In the genomic region with DNA sequence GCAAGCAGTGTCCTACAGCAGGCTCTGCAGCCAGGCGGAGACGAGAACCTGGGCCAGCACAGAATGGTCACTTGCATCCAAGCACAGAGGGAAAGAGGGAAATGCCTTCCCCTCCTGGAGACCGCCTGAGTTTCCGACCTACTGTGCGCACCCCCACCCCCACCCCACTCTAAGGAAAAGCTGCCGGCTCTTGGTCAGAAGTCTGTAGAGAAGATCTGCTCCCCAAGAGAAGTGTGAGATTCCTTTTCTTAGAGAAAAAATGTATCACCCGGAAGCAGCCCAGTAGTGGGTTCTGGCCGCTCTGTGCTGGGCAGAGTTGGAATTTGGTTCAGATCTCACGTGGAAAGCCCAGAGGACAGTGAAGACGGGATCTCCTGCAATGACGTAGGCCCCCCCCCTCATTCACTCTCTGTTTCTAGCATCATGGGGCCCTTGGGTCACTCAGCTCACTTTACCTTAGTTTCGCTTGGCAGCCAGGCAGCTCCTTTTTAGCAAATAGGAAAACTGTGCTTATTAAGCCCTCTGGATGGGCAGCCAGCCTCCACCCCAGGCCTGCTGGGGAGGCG, we compare ENCODE assay signal across 7 mouse cellular contexts.
DNase-seq lines count a peak whose midpoint lies in the region; ATAC-seq lines count a peak whose summit lies in the region.

No protein-coding gene starts in this region.

- H3K9ac ChIP-seq in forebrain, embryonic 12.5 days, result peak overlapping the region; percentile 87
- H3K9ac ChIP-seq in limb, embryonic 13.5 days, result peak overlapping the region; percentile 87
- peak overlapping the region; percentile 77 for H3K9ac ChIP-seq in stomach, embryonic 14.5 days (replicated peaks; ENCODE audit: low read depth, low read length)

- DNase-seq in layer of hippocampus, adult 9-10 months (ENCODE audit: low spot score), result no peak
- no peak for DNase-seq in right cerebral cortex, postnatal 25 days

- no peak for ATAC-seq in megakaryocyte, adult 5-6 weeks (ENCODE audit: poor library complexity, severe bottlenecking)
- no peak for ATAC-seq in forebrain, embryonic 12.5 days (ENCODE audit: low FRiP score)
- no peak for ATAC-seq in limb, embryonic 13.5 days (ENCODE audit: low FRiP score, low read depth)
- ATAC-seq in stomach, embryonic 14.5 days (ENCODE audit: insufficient number of reproducible peaks, insufficient read depth, low FRiP score, low read depth), result no peak

- 15% methylated on average over 13 of the region's 13 CpGs for WGBS in forebrain, embryonic 12.5 days
- WGBS in limb, embryonic 13.5 days, result 16% methylated on average over 13 of the region's 13 CpGs
- 24% methylated on average over 13 of the region's 13 CpGs for WGBS in stomach, embryonic 14.5 days

- peak overlapping the region; percentile 82 for H3K4me2 ChIP-seq in forebrain, embryonic 12.5 days
- H3K4me2 ChIP-seq in limb, embryonic 13.5 days (replicated peaks), result peak overlapping the region; percentile 89
- H3K4me2 ChIP-seq in stomach, embryonic 14.5 days (replicated peaks; ENCODE audit: low read depth, low read length), result peak overlapping the region; percentile 91

- H3K9me3 ChIP-seq in megakaryocyte, embryonic 14.5 days, result no peaks in the 10 kb centered on the region
- H3K9me3 ChIP-seq in forebrain, embryonic 12.5 days, result no peaks in the 10 kb centered on the region
- no peaks in the 10 kb centered on the region for H3K9me3 ChIP-seq in limb, embryonic 13.5 days
- H3K9me3 ChIP-seq in stomach, embryonic 14.5 days (ENCODE audit: control insufficient read depth, low read depth, low read length), result no peaks in the 10 kb centered on the region

- peaks cover 98% of the 10 kb centered on the region for H3K4me1 ChIP-seq in megakaryocyte, embryonic 14.5 days
- peaks cover 69% of the 10 kb centered on the region for H3K4me1 ChIP-seq in forebrain, embryonic 12.5 days
- peaks cover 70% of the 10 kb centered on the region for H3K4me1 ChIP-seq in limb, embryonic 13.5 days
- peaks cover 65% of the 10 kb centered on the region for H3K4me1 ChIP-seq in stomach, embryonic 14.5 days (ENCODE audit: control insufficient read depth, insufficient read depth, low read length)

- peaks cover 53% of the 10 kb centered on the region for H3K36me3 ChIP-seq in megakaryocyte, embryonic 14.5 days (replicated peaks; ENCODE audit: low read length)
- H3K36me3 ChIP-seq in forebrain, embryonic 12.5 days (replicated peaks), result peaks cover 3% of the 10 kb centered on the region
- peaks cover 13% of the 10 kb centered on the region for H3K36me3 ChIP-seq in limb, embryonic 13.5 days
- no peaks in the 10 kb centered on the region for H3K36me3 ChIP-seq in stomach, embryonic 14.5 days (ENCODE audit: control insufficient read depth, insufficient read depth, low read length)

- peak overlapping the region; percentile 96 for H3K4me3 ChIP-seq in megakaryocyte, embryonic 14.5 days (replicated peaks)
- H3K4me3 ChIP-seq in forebrain, embryonic 12.5 days (replicated peaks), result peak overlapping the region; percentile 65
- H3K4me3 ChIP-seq in limb, embryonic 13.5 days, result peak overlapping the region; percentile 65
- H3K4me3 ChIP-seq in stomach, embryonic 14.5 days (ENCODE audit: low read depth, low read length), result peak overlapping the region; percentile 54

- peak overlapping the region; percentile 99 for H3K27ac ChIP-seq in forebrain, embryonic 12.5 days
- peak overlapping the region; percentile 94 for H3K27ac ChIP-seq in limb, embryonic 13.5 days
- H3K27ac ChIP-seq in stomach, embryonic 14.5 days (ENCODE audit: low read length), result peak overlapping the region; percentile 96

- H3K27me3 ChIP-seq in megakaryocyte, embryonic 14.5 days (replicated peaks), result no peaks in the 10 kb centered on the region
- H3K27me3 ChIP-seq in forebrain, embryonic 12.5 days, result no peaks in the 10 kb centered on the region
- H3K27me3 ChIP-seq in limb, embryonic 13.5 days, result no peaks in the 10 kb centered on the region
- H3K27me3 ChIP-seq in stomach, embryonic 14.5 days (ENCODE audit: control insufficient read depth, insufficient read depth, low read length), result no peaks in the 10 kb centered on the region
